Mouse (Mus musculus): ENCODE measurements around the gene Exosc2. TPM values are rescaled to one million over a fixed set of nuclear protein-coding genes. Genes with fewer than 3 reads are reported as not detected.

The Exosc2 gene
- polyA plus RNA-seq, 2 experiments: 47.6 to 49.7 TPM

DNA sequence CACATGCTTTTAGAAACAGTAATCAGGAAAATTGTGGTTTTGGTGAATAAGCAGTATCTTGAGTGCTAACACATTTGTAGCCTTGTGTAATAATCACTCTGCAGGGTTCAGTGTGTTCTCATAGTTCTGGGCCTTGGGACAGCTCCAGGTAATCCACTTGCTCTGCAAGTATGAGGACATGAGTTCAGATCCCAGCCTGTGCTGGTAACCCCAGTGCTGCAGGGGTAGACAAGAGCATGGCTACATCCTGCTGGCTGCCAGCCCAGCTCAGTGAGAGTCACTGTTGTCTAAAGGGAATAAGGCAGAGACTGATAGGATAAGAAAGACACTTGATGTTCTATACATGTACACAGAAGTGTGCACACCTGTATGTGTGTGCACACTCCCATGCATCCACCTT, 35.4 kb downstream of the Exosc2 start:
- Histone ChIP-seq H3K27ac (replicated peaks; ENCODE audit: low read depth, low read length) (no peak overlapping the region), H3K4me3 (replicated peaks; ENCODE audit: low read length) (no peak overlapping the region), H3K36me3 (ENCODE audit: control insufficient read depth, insufficient read depth, low read length) (peaks cover 15% of the 10 kb centered on the region; the same call in 1 of the 2 replicates), H3K9me3 (ENCODE audit: control insufficient read depth, low read length) (no peaks in the 10 kb centered on the region), H3K27me3 (ENCODE audit: control insufficient read depth, insufficient read depth, low read length) (no peaks in the 10 kb centered on the region), H3K9ac (ENCODE audit: low read depth, low read length, severe bottlenecking) (no peak overlapping the region), H3K4me1 (ENCODE audit: control insufficient read depth, insufficient read depth, low read length) (no peaks in the 10 kb centered on the region), H3K4me2 (replicated peaks; ENCODE audit: low read depth, low read length, severe bottlenecking) (no peak overlapping the region)
- TF ChIP-seq POLR2A (IDR thresholded peaks at IDR 0.05; ENCODE audit: borderline replicate concordance, extremely low read depth, insufficient read depth, insufficient read length): no peak
- ATAC-seq (ENCODE audit: low FRiP score, low read depth) (no peak), DNase-seq (ENCODE audit: low spot score) (no peak)

DNA sequence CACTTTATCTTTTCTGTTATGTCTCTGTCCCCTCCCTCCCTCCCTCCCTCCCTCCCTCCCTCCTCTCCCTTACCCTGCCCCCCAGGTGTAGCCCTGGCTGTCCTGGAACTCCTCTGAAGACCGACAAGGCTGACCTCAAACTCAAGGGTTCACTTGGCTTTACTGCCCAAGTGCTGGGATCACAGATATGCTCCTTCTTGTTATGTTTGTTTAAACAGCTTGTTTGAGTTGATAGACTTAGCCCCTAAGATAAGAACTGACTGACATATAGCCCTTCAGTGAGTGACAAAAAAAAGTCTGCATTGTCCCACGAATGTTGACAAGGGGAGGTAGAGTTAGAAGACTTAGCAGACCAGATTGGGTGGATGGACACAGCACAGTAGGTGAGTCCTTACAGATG, 36.0 kb downstream of the Exosc2 start:
- no peaks in the 10 kb centered on the region for H3K9me3 ChIP-seq (ENCODE audit: control insufficient read depth, low read length)
- ATAC-seq (ENCODE audit: low FRiP score, low read depth) (no peak), DNase-seq (ENCODE audit: low spot score) (no peak)
- no peak overlapping the region for H3K27ac ChIP-seq (replicated peaks; ENCODE audit: low read depth, low read length)
- H3K4me2 ChIP-seq (replicated peaks; ENCODE audit: low read depth, low read length, severe bottlenecking): no peak overlapping the region
- H3K4me3 ChIP-seq (replicated peaks; ENCODE audit: low read length): no peak overlapping the region
- 63% methylated on average over 2 of the region's 2 CpGs for WGBS
- no peaks in the 10 kb centered on the region for H3K27me3 ChIP-seq (ENCODE audit: control insufficient read depth, insufficient read depth, low read length)
- H3K9ac ChIP-seq (ENCODE audit: low read depth, low read length, severe bottlenecking): no peak overlapping the region
- no peaks in the 10 kb centered on the region for H3K4me1 ChIP-seq (ENCODE audit: control insufficient read depth, insufficient read depth, low read length)
- H3K36me3 ChIP-seq (ENCODE audit: control insufficient read depth, insufficient read depth, low read length): peaks cover 15% of the 10 kb centered on the region; the same call in 1 of the 2 replicates
- no peak for TF ChIP-seq POLR2A (IDR thresholded peaks at IDR 0.05; ENCODE audit: borderline replicate concordance, extremely low read depth, insufficient read depth, insufficient read length)

DNA sequence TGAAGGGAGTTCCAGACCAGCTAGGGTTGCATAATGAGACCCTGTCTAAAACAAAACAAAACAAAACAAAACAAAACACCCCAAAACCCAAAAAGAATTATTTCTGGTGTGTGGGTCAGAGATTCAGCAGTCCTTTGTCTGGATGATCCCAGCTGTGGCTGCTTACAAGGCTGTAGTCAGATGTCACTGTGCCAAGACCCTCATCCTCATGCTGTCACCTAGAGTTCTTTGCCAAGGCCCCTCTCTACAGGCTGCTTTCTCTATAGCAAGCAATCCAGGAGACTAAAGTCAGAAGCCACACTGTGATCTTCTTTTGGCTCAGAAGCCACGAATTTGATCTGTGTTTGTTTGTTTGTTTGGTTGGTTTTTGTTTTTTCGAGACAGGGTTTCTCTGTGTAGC, 42.2 kb downstream of the Exosc2 start:
- WGBS: 82% methylated on average over 2 of the region's 2 CpGs
- Histone ChIP-seq H3K9me3 (ENCODE audit: control insufficient read depth, low read length) (no peaks in the 10 kb centered on the region), H3K4me1 (ENCODE audit: control insufficient read depth, insufficient read depth, low read length) (no peaks in the 10 kb centered on the region), H3K9ac (ENCODE audit: low read depth, low read length, severe bottlenecking) (no peak overlapping the region), H3K36me3 (ENCODE audit: control insufficient read depth, insufficient read depth, low read length) (peaks cover 10% of the 10 kb centered on the region; the same call in 1 of the 2 replicates), H3K4me2 (replicated peaks; ENCODE audit: low read depth, low read length, severe bottlenecking) (no peak overlapping the region), H3K27ac (replicated peaks; ENCODE audit: low read depth, low read length) (no peak overlapping the region), H3K4me3 (replicated peaks; ENCODE audit: low read length) (no peak overlapping the region), H3K27me3 (ENCODE audit: control insufficient read depth, insufficient read depth, low read length) (no peaks in the 10 kb centered on the region)
- no peak for TF ChIP-seq POLR2A (IDR thresholded peaks at IDR 0.05; ENCODE audit: borderline replicate concordance, extremely low read depth, insufficient read depth, insufficient read length)
- ATAC-seq (ENCODE audit: low FRiP score, low read depth) (no peak), DNase-seq (ENCODE audit: low spot score) (no peak)

DNA sequence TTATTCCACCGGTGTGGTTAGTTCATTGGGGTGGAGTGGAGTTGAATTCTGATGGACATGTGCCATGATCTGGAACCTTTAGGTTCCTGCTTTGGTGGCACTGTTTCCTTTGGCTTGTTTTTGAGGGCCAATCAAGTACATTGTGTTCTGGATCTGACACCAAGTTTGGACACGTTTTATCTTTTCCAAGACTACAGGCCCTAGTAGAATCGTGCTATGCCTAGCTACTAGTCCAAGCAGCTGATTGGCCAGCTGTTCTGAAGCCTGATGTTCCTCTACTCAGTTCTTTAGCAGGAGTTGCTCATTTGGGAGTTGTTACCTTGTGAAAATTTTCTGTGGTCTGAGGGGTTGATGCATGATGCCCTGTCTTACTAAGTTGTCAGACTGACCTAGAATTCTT, 43.3 kb downstream of the Exosc2 start:
- ATAC-seq (ENCODE audit: low FRiP score, low read depth) (no peak), DNase-seq (ENCODE audit: low spot score) (no peak)
- 84% methylated on average over 3 of the region's 3 CpGs for WGBS
- TF ChIP-seq POLR2A (IDR thresholded peaks at IDR 0.05; ENCODE audit: borderline replicate concordance, extremely low read depth, insufficient read depth, insufficient read length): no peak
- 0 out of 2 replicates have a peak, but pooled peaks cover 4% of the 10 kb centered on the region for H3K36me3 ChIP-seq (ENCODE audit: control insufficient read depth, insufficient read depth, low read length)
- H3K9ac ChIP-seq (ENCODE audit: low read depth, low read length, severe bottlenecking): no peak overlapping the region
- H3K27me3 ChIP-seq (ENCODE audit: control insufficient read depth, insufficient read depth, low read length): no peaks in the 10 kb centered on the region
- no peak overlapping the region for H3K27ac ChIP-seq (replicated peaks; ENCODE audit: low read depth, low read length)
- no peak overlapping the region for H3K4me2 ChIP-seq (replicated peaks; ENCODE audit: low read depth, low read length, severe bottlenecking)
- no peak overlapping the region for H3K4me3 ChIP-seq (replicated peaks; ENCODE audit: low read length)
- H3K9me3 ChIP-seq (ENCODE audit: control insufficient read depth, low read length): no peaks in the 10 kb centered on the region
- no peaks in the 10 kb centered on the region for H3K4me1 ChIP-seq (ENCODE audit: control insufficient read depth, insufficient read depth, low read length)

DNA sequence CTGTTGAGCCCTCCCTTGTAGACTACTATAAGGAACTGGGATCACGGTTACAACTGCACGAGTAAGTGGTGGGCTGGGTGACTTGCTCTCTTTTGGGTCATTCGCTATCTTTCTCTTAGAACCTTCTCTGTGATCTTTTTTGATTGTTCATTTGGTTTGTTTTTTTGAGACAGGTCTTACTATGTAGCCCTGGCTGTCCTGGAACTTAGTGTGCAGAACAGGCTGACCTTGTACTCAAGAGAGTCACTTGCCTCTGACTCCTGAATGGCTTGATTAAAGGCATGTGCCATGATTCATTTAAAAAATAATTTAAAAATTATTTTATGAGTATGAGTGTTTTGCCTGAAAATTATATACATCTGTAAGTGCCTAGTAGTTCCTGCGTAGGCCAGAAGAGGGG, 44.3 kb downstream of the Exosc2 start:
- ATAC-seq (ENCODE audit: low FRiP score, low read depth) (no peak), DNase-seq (ENCODE audit: low spot score) (no peak)
- Histone ChIP-seq H3K4me2 (replicated peaks; ENCODE audit: low read depth, low read length, severe bottlenecking) (no peak overlapping the region), H3K4me3 (replicated peaks; ENCODE audit: low read length) (no peak overlapping the region), H3K27me3 (ENCODE audit: control insufficient read depth, insufficient read depth, low read length) (no peaks in the 10 kb centered on the region), H3K9ac (ENCODE audit: low read depth, low read length, severe bottlenecking) (no peak overlapping the region), H3K9me3 (ENCODE audit: control insufficient read depth, low read length) (no peaks in the 10 kb centered on the region), H3K4me1 (ENCODE audit: control insufficient read depth, insufficient read depth, low read length) (no peaks in the 10 kb centered on the region), H3K36me3 (ENCODE audit: control insufficient read depth, insufficient read depth, low read length) (0 out of 2 replicates have a peak, but pooled peaks cover 3% of the 10 kb centered on the region), H3K27ac (replicated peaks; ENCODE audit: low read depth, low read length) (no peak overlapping the region)
- no peak for TF ChIP-seq POLR2A (IDR thresholded peaks at IDR 0.05; ENCODE audit: borderline replicate concordance, extremely low read depth, insufficient read depth, insufficient read length)
- 93% methylated on average over 4 of the region's 4 CpGs for WGBS

DNA sequence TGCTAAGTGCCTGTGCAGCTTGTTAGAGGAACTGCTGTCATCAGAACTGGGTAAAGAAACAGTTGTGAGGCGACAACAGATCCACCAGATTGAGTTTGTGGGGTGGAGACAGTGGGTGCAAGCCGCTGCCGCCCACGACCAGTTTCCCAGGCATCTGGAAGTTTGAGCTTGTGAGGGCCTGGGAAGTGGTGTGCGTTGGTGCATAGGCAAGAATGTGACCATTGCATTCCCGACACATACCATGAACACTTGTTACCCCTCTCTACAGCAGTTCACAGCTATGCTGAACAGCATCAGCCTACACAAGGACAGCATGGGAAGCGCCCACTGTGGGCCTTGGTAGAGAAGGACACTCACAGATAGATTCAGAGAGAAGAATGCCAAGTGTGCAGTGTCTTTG, 45.5 kb downstream of the Exosc2 start:
- no peaks in the 10 kb centered on the region for H3K4me1 ChIP-seq (ENCODE audit: control insufficient read depth, insufficient read depth, low read length)
- ATAC-seq (ENCODE audit: low FRiP score, low read depth) (no peak), DNase-seq (ENCODE audit: low spot score) (no peak)
- no peak overlapping the region for H3K4me2 ChIP-seq (replicated peaks; ENCODE audit: low read depth, low read length, severe bottlenecking)
- H3K27me3 ChIP-seq (ENCODE audit: control insufficient read depth, insufficient read depth, low read length): no peaks in the 10 kb centered on the region
- TF ChIP-seq POLR2A (IDR thresholded peaks at IDR 0.05; ENCODE audit: borderline replicate concordance, extremely low read depth, insufficient read depth, insufficient read length): no peak
- H3K9me3 ChIP-seq (ENCODE audit: control insufficient read depth, low read length): no peaks in the 10 kb centered on the region
- H3K27ac ChIP-seq (replicated peaks; ENCODE audit: low read depth, low read length): no peak overlapping the region
- H3K4me3 ChIP-seq (replicated peaks; ENCODE audit: low read length): no peak overlapping the region
- WGBS: 82% methylated on average over 7 of the region's 7 CpGs
- H3K9ac ChIP-seq (ENCODE audit: low read depth, low read length, severe bottlenecking): no peak overlapping the region
- 0 out of 2 replicates have a peak, but pooled peaks cover 3% of the 10 kb centered on the region for H3K36me3 ChIP-seq (ENCODE audit: control insufficient read depth, insufficient read depth, low read length)

All from limb, embryonic 14.5 days (tissue).